Mouse (Mus musculus) MEL (cell line): ENCODE measurements around the gene Snrpb2. TPM values are rescaled to one million over a fixed set of nuclear protein-coding genes. Genes with fewer than 3 reads are reported as not detected.

Experiments used
- DNase-seq: peaks from one replicate; pipeline ENCODE4 v3.0.0; 2011; ENCODE audit warnings: low read depth, low spot score
- H3K27ac ChIP-seq: 2 replicates; pipeline ENCODE4 v1.5.1; 2012; ENCODE audit warnings: low read depth, mild to moderate bottlenecking, control low read depth, low read length, moderate library complexity; ENCODE audit not compliant: control insufficient read depth
- H3K27me3 ChIP-seq, 2 experiments: fragments of 150-350 bp in 1 of 2; sonication (generic) in 1 of 2; 2 replicates each; pipeline ENCODE4 v1.6.1; 2012; ENCODE audit warnings: low read length in 2 of 2, mild to moderate bottlenecking in 2 of 2, improper control_type of control experiment in 1 of 2, moderate library complexity in 1 of 2; ENCODE audit not compliant: insufficient read depth in 2 of 2, control insufficient read depth in 1 of 2
- H3K36me3 ChIP-seq, 2 experiments: 2 replicates each; pipeline ENCODE4 v1.6.1; 2012 to 2014; ENCODE audit warnings: low read length in 2 of 2, improper control_type of control experiment in 1 of 2, inconsistent platforms in 1 of 2, mild to moderate bottlenecking in 1 of 2; ENCODE audit not compliant: insufficient read depth in 2 of 2, control insufficient read depth in 1 of 2
- H3K4me1 ChIP-seq, 2 experiments: fragments of 150-350 bp in 1 of 2; sonication (generic) in 1 of 2; 2 replicates each; pipeline ENCODE4 v1.6.1; 2012; ENCODE audit warnings: low read length in 2 of 2, improper control_type of control experiment in 1 of 2, mild to moderate bottlenecking in 1 of 2; ENCODE audit not compliant: insufficient read depth in 2 of 2, control insufficient read depth in 1 of 2
- H3K4me3 ChIP-seq, 2 experiments: fragments of 150-350 bp in 1 of 2; sonication (generic) in 1 of 2; 2 replicates each; pipeline ENCODE4 v1.5.1; 2012; ENCODE audit warnings: low read depth in 2 of 2, low read length in 2 of 2, mild to moderate bottlenecking in 2 of 2, moderate library complexity in 2 of 2, control low read depth in 1 of 2, improper control_type of control experiment in 1 of 2; ENCODE audit not compliant: control insufficient read depth in 1 of 2, insufficient read depth in 1 of 2
- H3K79me2 ChIP-seq: 2 replicates; pipeline ENCODE4 v1.6.1; 2012; ENCODE audit warnings: mild to moderate bottlenecking, low read length, moderate library complexity; ENCODE audit not compliant: control insufficient read depth, poor library complexity, insufficient read depth
- H3K9ac ChIP-seq: 2 replicates; pipeline ENCODE4 v1.6.1; 2012; ENCODE audit warnings: low read depth, mild to moderate bottlenecking, control low read depth, low read length, moderate library complexity; ENCODE audit not compliant: control insufficient read depth, poor library complexity, severe bottlenecking
- H3K9me3 ChIP-seq: fragments of 150-350 bp; sonication (generic); replicated peaks from 2 replicates; pipeline ENCODE4 v1.6.1; 2012; ENCODE audit warnings: mild to moderate bottlenecking, low read length, improper control_type of control experiment, moderate library complexity; ENCODE audit not compliant: insufficient read depth
- CTCF ChIP-seq, 3 experiments: IDR thresholded peaks in 2 of 3; conservative IDR thresholded peaks in 1 of 3; 2 replicates each; pipeline ENCODE4 v1.5.1; 2011 to 2012; ENCODE audit warnings: low read length in 3 of 3, low read depth in 2 of 3, mild to moderate bottlenecking in 2 of 3, improper control_type of control experiment in 1 of 3, inconsistent platforms in 1 of 3, mixed read lengths in 1 of 3, moderate library complexity in 1 of 3; ENCODE audit not compliant: control insufficient read depth in 1 of 3, insufficient read depth in 1 of 3, poor library complexity in 1 of 3, severe bottlenecking in 1 of 3
- GABPA ChIP-seq: IDR thresholded peaks from 2 replicates; pipeline ENCODE4 v1.6.1; 2012; ENCODE audit warnings: low read depth, mild to moderate bottlenecking, inconsistent platforms, low read length, improper control_type of control experiment, moderate library complexity
- KAT2A ChIP-seq: conservative IDR thresholded peaks from 2 replicates; pipeline ENCODE4 v1.6.1; 2012; ENCODE audit warnings: low read depth, low read length, improper control_type of control experiment, inconsistent platforms
- MAZ ChIP-seq: IDR thresholded peaks from 2 replicates; pipeline ENCODE4 v1.6.1; 2012; ENCODE audit warnings: low read depth, mild to moderate bottlenecking, inconsistent platforms, low read length, improper control_type of control experiment
- MYB ChIP-seq: IDR thresholded peaks from 2 replicates; pipeline ENCODE4 v1.6.1; 2011; ENCODE audit warnings: mild to moderate bottlenecking, low read depth, low read length, improper control_type of control experiment
- POLR2AphosphoS2 ChIP-seq: IDR thresholded peaks from 2 replicates; pipeline ENCODE4 v1.6.1; 2011; ENCODE audit warnings: low read length, improper control_type of control experiment
- UBTF ChIP-seq: IDR thresholded peaks from 2 replicates; pipeline ENCODE4 v1.6.1; 2012; ENCODE audit warnings: low read depth, mild to moderate bottlenecking, inconsistent platforms, low read length, improper control_type of control experiment, moderate library complexity, borderline replicate concordance; ENCODE audit not compliant: insufficient read depth
- USF1 ChIP-seq: IDR thresholded peaks from 2 replicates; pipeline ENCODE4 v1.6.1; 2014; ENCODE audit warnings: low read depth, mild to moderate bottlenecking, inconsistent platforms, low read length, improper control_type of control experiment, moderate library complexity
- polyA plus RNA-seq, 2 experiments: library from polyadenylated mRNA; stranded (reverse) in 1 of 2; unstranded in 1 of 2; fragments of >175 nt in 1 of 2; fragments of >200 nt in 1 of 2; gene quantifications; 2 replicates each; pipeline versions ENCODE4 v1.2.1 to v1.2.4; 2012; ENCODE audit warnings: low replicate concordance in 2 of 2, low read depth in 1 of 2; ENCODE audit not compliant: insufficient read length in 2 of 2, insufficient read depth in 1 of 2, missing spikeins in 1 of 2
- total RNA-seq: library from RNA; depleted of rRNA; stranded (reverse); fragments of 300-350 nt; gene quantifications from 2 replicates; pipeline ENCODE4 v1.2.3, GENCODE M21; 2012; rRNA removed

The Snrpb2 gene
- total and polyA plus RNA-seq, 3 experiments, result 58.4 to 60.5 TPM; not detected in 1

DNA sequence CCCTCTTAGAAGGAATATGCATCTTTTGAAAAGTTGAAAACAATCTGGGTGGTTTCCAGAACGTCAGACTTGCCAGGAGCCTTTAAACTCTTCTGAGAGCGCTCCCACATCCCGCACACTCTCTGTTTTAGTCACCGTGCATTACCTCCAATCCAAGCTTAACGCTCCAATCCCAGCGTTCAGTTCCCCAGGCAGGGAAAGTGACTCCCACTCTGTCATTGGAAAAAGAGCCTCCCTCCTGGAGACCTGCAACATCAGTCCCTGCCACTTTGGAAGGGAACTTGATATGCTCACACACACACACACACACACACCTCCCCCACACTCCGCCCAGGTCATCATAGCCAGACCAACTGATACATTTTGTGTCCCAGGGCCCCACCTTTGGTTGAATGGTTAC is 55.4 kb downstream of the Snrpb2 start:
- Histone ChIP-seq H3K4me1 (no peaks in the 10 kb centered on the region), H3K79me2 (no peaks in the 10 kb centered on the region), H3K4me3 (no peak overlapping the region), H3K36me3 (no peaks in the 10 kb centered on the region), H3K9ac (no peak overlapping the region), H3K27ac (no peak overlapping the region), H3K27me3 (no peaks in the 10 kb centered on the region), H3K9me3 (no peaks in the 10 kb centered on the region)
- TF ChIP-seq CTCF (IDR thresholded peaks at IDR 0.05 in 2 of 3, conservative IDR thresholded peaks at IDR 0.05 in 1 of 3; ENCODE audit: control insufficient read depth in 1 of 3, insufficient read depth in 1 of 3, low read depth in 2 of 3, low read length in 3 of 3, poor library complexity in 1 of 3, severe bottlenecking in 1 of 3), result no peak
- TF ChIP-seq USF1, result no peak
- no peak for TF ChIP-seq MAZ
- no peak for TF ChIP-seq UBTF
- no peak for TF ChIP-seq POLR2AphosphoS2
- TF ChIP-seq KAT2A, result no peak
- TF ChIP-seq MYB, result no peak
- no peak for TF ChIP-seq GABPA
- DNase-seq, result no peak

Other genes starting within 250 kb of the Snrpb2 start
- gene Kif16b, start 161.5 kb upstream of the Snrpb2 start, total RNA-seq, result 10.6 and 10.7 TPM in 2 replicates
- 10 to 100 TPM; 13.0 to 32.0 TPM for gene Kif16b, start 161.5 kb upstream of the Snrpb2 start, polyA plus RNA-seq
- gene Otor, start 15.4 kb downstream of the Snrpb2 start, total RNA-seq, result not detected in 2 replicates
- gene Otor, start 15.4 kb downstream of the Snrpb2 start, polyA plus RNA-seq, result not detected